Mouse (Mus musculus): ENCODE measurements around the gene Olfr223. TPM values are rescaled to one million over a fixed set of nuclear protein-coding genes. Genes with fewer than 3 reads are reported as not detected.

Gene Olfr223
- not detected for total RNA-seq (2023)

GRCm38 (mm10) chr11:59593189-59593588 lies at the start of gene Olfr223:
Gene Olfr223 (minus strand): TSS chr11:59593289.

GRCm38 (mm10) chr11:59576135-59576534 lies 17.0 kb downstream of the Olfr223 start, which contains the start of gene Olfr222:
Gene Olfr222 (minus strand): TSS chr11:59576235.

GRCm38 (mm10) chr11:59541324-59541723 lies 51.8 kb downstream of the Olfr223 start, which contains the start of gene Nlrp3:
Gene Nlrp3 (plus strand): TSS chr11:59541568.

Other genes starting within 250 kb of the Olfr223 start
- not detected for gene Prss38, start 217.6 kb downstream of the Olfr223 start, total RNA-seq (2023)
- 9.6 TPM for gene Jmjd4, start 143.2 kb downstream of the Olfr223 start, total RNA-seq (2023)
- 19.1 TPM for gene Snap47, start 142.1 kb downstream of the Olfr223 start, total RNA-seq (2023)
- 3.0 TPM for gene Zfp867, start 120.8 kb downstream of the Olfr223 start, total RNA-seq (2023)
- gene Zkscan17, start 66.5 kb downstream of the Olfr223 start, total RNA-seq (2023) = 22.6 TPM
- gene Nlrp3, start 51.7 kb downstream of the Olfr223 start, total RNA-seq (2023) = 3.3 TPM
- gene Olfr222, start 17.1 kb downstream of the Olfr223 start, total RNA-seq (2023) = not detected
- 81.0 TPM for gene Mprip, start 68.0 kb upstream of the Olfr223 start, total RNA-seq (2023)
- 0.62 TPM for gene Pld6, start 194.4 kb upstream of the Olfr223 start, total RNA-seq (2023)
- 83.9 TPM for gene Flcn, start 216.7 kb upstream of the Olfr223 start, total RNA-seq (2023)
- gene Nt5m, start 246.2 kb upstream of the Olfr223 start, total RNA-seq (2023) = 8.0 TPM
- 80.7 TPM for gene Cops3, start 246.5 kb upstream of the Olfr223 start, total RNA-seq (2023)